Mouse (Mus musculus) macrophage (primary cell): ENCODE results near the gene Nup210l. TPM values are rescaled to one million over a fixed set of nuclear protein-coding genes. Genes with fewer than 3 reads are reported as not detected.
"Not testable (repeated sequence)": the region's sequence is repeated elsewhere in the genome, so short reads cannot be mapped to it uniquely, and the experiment has no call there.

Source experiments
- H3K27ac ChIP-seq: fragments of 350-480 bp; formaldehyde crosslinking; 2 replicates; pipeline ENCODE4 v1.9.0; 2021
- H3K36me3 ChIP-seq: fragments of 350-480 bp; formaldehyde crosslinking; 2 replicates; pipeline ENCODE4 v1.9.0; 2021; ENCODE audit errors: inconsistent target
- H3K4me3 ChIP-seq: fragments of 350-480 bp; formaldehyde crosslinking; 2 replicates; pipeline ENCODE4 v1.9.0; 2021; ENCODE audit errors: inconsistent target
- H3K79me2 ChIP-seq: fragments of 350-480 bp; formaldehyde crosslinking; 2 replicates; pipeline ENCODE4 v1.9.0; 2021; ENCODE audit errors: inconsistent target
- WGBS: methylation state at CpG from one replicate; pipeline ENCODE4 v1.1.7; 2026; ENCODE audit warnings: inconsistent platforms; ENCODE audit not compliant: missing documents; 5-methylcytosine and 5-hydroxymethylcytosine counted together
- polyA plus RNA-seq: library from polyadenylated mRNA; stranded (reverse); fragments of 250-400 nt; gene quantifications from 3 replicates; pipeline ENCODE4 v1.2.4, GENCODE M21; 2018; ENCODE audit warnings: inconsistent platforms

The Nup210l gene
- polyA plus RNA-seq, 1 experiment from 2014 or later, result not detected

- Histone ChIP-seq H3K79me2 (no peaks in the 10 kb centered on the region), H3K36me3 (no peaks in the 10 kb centered on the region), H3K4me3 (no peak overlapping the region), H3K27ac (no peak overlapping the region)
- 100% methylated on average over 1 of the region's 2 CpGs for WGBS
Observed at GRCm38 (mm10) chr3:90114342-90114741, 10.4 kb downstream of the Nup210l start.

- no peak overlapping the region for H3K27ac ChIP-seq
- no peaks in the 10 kb centered on the region for H3K79me2 ChIP-seq
- 79% methylated on average over 3 of the region's 3 CpGs for WGBS
- H3K36me3 ChIP-seq, result no peaks in the 10 kb centered on the region
- no peak overlapping the region for H3K4me3 ChIP-seq
Observed at GRCm38 (mm10) chr3:90115526-90115925, 11.6 kb downstream of the Nup210l start.

DNA sequence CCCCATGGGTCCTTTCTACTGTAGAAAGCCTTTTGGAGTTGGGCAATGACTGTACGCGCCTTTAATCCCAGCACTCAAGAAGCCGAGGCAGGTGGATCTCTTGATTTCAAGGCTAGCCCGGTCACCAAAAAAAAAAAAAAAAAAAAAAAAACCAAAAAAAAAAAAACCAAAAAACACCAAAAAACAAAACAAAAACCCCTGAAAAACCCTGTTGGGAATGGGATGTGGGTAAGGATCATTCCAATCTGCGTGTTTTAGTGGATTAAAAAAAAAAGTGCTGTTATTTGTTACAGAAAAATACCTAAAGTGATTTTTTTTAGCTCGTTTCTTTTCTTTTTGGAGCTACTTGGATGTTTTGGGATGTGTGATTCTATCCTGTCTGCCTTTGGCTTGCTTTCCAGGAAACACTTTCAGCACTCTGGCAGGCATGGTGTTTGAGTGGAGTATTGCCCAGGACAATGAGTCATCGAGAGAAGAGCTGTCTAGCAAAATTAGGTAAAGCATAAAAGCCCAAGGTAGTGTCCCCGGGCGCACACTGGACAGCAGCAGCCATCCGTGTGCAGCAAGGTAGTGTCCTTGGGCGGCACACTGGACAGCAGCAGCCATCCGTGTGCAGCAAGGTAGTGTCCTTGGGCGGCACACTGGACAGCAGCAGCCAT lies 14.3 kb downstream of the Nup210l start:
- Histone ChIP-seq H3K4me3 (no peak overlapping the region), H3K27ac (no peak overlapping the region), H3K79me2 (no peaks in the 10 kb centered on the region), H3K36me3 (no peaks in the 10 kb centered on the region)
- 89% methylated on average over 13 of the region's 13 CpGs for WGBS

DNA sequence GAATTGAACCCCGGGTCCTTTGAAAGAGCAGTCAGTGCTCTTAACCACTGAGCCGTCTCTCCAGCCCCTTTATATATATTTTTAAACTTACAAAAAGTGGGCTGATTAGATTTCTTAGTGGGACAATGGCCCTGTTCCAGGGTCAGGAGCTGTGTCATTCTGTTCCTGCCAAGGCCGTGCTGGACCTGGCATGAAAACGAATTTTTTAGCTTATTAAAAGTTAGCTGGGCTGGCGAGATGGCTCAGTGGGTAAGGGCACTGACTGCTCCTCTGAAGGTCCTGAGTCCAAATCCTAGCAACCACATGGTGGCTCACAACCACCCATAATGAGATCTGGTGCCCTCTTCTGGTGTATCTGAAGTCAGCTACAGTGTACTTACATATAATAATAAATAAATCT lies 18.1 kb downstream of the Nup210l start:
- H3K4me3 ChIP-seq, H3K27ac ChIP-seq, H3K79me2 ChIP-seq, H3K36me3 ChIP-seq: not testable (repeated sequence)
- WGBS, result 80% methylated on average over 5 of the region's 5 CpGs

- WGBS, result 3% methylated on average over 5 of the region's 5 CpGs
- H3K27ac ChIP-seq, result peak overlapping the region; percentile 25; the same call in 1 of the 2 replicates
- no peak overlapping the region for H3K4me3 ChIP-seq
- no peaks in the 10 kb centered on the region for H3K36me3 ChIP-seq
- H3K79me2 ChIP-seq, result no peaks in the 10 kb centered on the region
Observed at GRCm38 (mm10) chr3:90125710-90126109, 21.8 kb downstream of the Nup210l start.

DNA sequence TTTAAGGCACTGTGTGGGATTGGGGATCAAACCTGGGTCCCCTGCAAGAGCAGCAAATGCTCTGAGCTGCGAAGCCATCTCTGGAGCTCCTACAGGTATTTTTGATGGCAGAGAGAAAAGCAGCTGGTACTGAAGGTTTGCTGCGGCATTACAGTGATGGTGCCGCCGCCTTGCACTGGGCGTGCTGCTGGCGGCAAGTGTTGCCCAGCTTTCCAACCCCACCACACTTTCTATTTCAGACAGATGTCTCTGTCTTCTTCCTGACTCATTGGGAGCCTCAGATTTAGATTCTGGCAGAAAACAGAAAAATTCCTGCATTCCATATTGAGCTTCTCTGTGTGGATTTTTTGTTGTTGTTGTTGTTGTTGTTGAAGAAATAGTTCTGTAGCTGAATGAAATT lies 23.9 kb downstream of the Nup210l start:
- Histone ChIP-seq H3K36me3 (no peaks in the 10 kb centered on the region), H3K79me2 (no peaks in the 10 kb centered on the region), H3K27ac (no peak overlapping the region), H3K4me3 (no peak overlapping the region)
- WGBS, result 97% methylated on average over 6 of the region's 6 CpGs

- no peaks in the 10 kb centered on the region for H3K36me3 ChIP-seq
- H3K79me2 ChIP-seq, result no peaks in the 10 kb centered on the region
- no peak overlapping the region for H3K27ac ChIP-seq
- 56% methylated on average over 3 of the region's 3 CpGs for WGBS
- no peak overlapping the region for H3K4me3 ChIP-seq
Observed at GRCm38 (mm10) chr3:90132745-90133144, 28.8 kb downstream of the Nup210l start.

- WGBS, result 93% methylated on average over 1 of the region's 1 CpGs
Observed at GRCm38 (mm10) chr3:90133331-90133730, 29.4 kb downstream of the Nup210l start.

DNA sequence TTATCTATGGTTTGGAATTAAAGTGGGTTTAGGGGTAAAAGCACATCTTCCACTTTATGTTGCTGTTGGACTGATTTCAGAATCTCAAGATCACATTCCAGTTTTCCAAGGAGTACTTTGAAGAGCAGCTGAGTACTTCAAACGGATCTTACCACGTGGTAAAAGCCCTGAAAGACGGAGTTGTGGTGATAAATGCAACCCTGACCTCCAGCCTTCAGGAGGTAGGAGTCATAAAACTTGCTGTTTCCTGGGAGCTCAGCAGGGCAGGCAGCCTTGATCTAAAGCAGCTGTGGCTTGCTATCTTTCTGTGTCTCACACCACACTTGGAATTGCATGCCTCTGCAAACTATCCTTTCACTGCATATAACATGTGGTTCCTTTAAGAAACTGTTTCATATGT lies 30.6 kb downstream of the Nup210l start:
- H3K27ac ChIP-seq, result no peak overlapping the region
- H3K4me3 ChIP-seq, result no peak overlapping the region
- WGBS, result 88% methylated on average over 3 of the region's 3 CpGs
- H3K79me2 ChIP-seq, result no peaks in the 10 kb centered on the region
- no peaks in the 10 kb centered on the region for H3K36me3 ChIP-seq

More at GRCm38 (mm10) chr3:90133331-90133730, 29.4 kb downstream of the Nup210l start:
- Histone ChIP-seq H3K36me3 (no peaks in the 10 kb centered on the region), H3K27ac (no peak overlapping the region), H3K4me3 (no peak overlapping the region), H3K79me2 (no peaks in the 10 kb centered on the region)

GRCm38 (mm10) chr3:90134993-90135392 lies 31.1 kb downstream of the Nup210l start:
- no peak overlapping the region for H3K4me3 ChIP-seq
- no peaks in the 10 kb centered on the region for H3K79me2 ChIP-seq
- no peak overlapping the region for H3K27ac ChIP-seq
- 93% methylated on average over 5 of the region's 5 CpGs for WGBS
- H3K36me3 ChIP-seq, result no peaks in the 10 kb centered on the region

GRCm38 (mm10) chr3:90136660-90137059 lies 32.7 kb downstream of the Nup210l start:
- Histone ChIP-seq H3K4me3 (no peak overlapping the region), H3K27ac (no peak overlapping the region), H3K79me2 (no peaks in the 10 kb centered on the region), H3K36me3 (no peaks in the 10 kb centered on the region)
- 69% methylated on average over 13 of the region's 13 CpGs for WGBS

GRCm38 (mm10) chr3:90137606-90138005 lies 33.7 kb downstream of the Nup210l start:
- no CpG with 5 or more reads among the region's 1 CpGs for WGBS
- no peak overlapping the region for H3K27ac ChIP-seq
- H3K36me3 ChIP-seq, result no peaks in the 10 kb centered on the region
- no peak overlapping the region for H3K4me3 ChIP-seq
- H3K79me2 ChIP-seq, result no peaks in the 10 kb centered on the region

- no peaks in the 10 kb centered on the region for H3K36me3 ChIP-seq
- H3K4me3 ChIP-seq, result no peak overlapping the region
- H3K27ac ChIP-seq, result no peak overlapping the region
- 82% methylated on average over 3 of the region's 3 CpGs for WGBS
- H3K79me2 ChIP-seq, result no peaks in the 10 kb centered on the region
Observed at GRCm38 (mm10) chr3:90139962-90140361, 36.0 kb downstream of the Nup210l start.

DNA sequence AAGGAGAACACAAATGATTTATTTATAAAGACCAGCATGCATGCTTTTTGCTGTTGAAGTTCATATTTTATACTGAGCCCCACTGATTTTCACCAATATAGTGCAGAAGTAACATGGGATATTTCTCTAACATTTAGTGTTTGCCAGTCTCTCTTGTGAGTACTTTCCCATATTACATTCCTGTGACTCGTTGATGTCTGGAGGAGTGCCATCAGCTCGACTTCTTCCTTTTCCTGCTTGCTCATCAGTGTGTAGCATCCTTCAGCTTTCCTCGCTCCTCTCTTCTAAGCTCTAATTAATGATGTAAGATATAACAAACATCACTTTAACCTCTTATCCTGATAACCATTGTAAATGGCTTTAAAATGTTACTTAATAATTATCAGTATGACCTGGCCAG lies 41.5 kb downstream of the Nup210l start:
- H3K4me3 ChIP-seq, result no peak overlapping the region
- no peak overlapping the region for H3K27ac ChIP-seq
- H3K79me2 ChIP-seq, result no peaks in the 10 kb centered on the region
- H3K36me3 ChIP-seq, result no peaks in the 10 kb centered on the region
- 71% methylated on average over 3 of the region's 3 CpGs for WGBS

DNA sequence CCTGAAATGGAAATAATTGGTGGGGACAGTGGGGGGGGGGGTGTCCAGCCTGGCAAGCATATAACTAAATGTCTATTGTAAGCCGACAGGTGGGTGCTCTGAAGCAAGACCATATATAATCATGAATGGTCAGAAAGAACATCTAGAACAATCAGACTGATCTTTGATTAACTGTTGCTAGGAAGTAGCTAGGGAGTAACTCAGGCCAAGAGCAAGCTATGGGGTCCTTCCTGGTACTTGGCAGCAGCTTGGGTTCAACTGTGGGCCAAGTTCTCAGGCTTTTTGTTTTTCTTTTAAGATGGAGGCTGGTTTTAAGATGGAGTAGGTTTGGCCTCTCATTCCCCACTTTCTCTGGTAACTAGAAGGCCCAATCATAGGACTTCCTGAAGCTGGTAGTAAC lies 42.7 kb downstream of the Nup210l start:
- no peaks in the 10 kb centered on the region for H3K79me2 ChIP-seq
- H3K27ac ChIP-seq, result no peak overlapping the region
- H3K4me3 ChIP-seq, result no peak overlapping the region
- H3K36me3 ChIP-seq, result no peaks in the 10 kb centered on the region
- WGBS, result 100% methylated on average over 1 of the region's 1 CpGs
